Mouse (Mus musculus) ES-Bruce4 (cell line): ENCODE data around the gene Plac1.

Experiments
- CTCF ChIP-seq: IDR thresholded peaks from one replicate; pipeline ENCODE4 v1.8.1; 2011; ENCODE audit warnings: low read depth, low read length
- EP300 ChIP-seq: IDR thresholded peaks from 2 replicates; pipeline ENCODE4 v1.6.1; 2011; ENCODE audit warnings: low read depth, low read length; ENCODE audit not compliant: insufficient read depth
- POLR2A ChIP-seq: IDR thresholded peaks from one replicate; pipeline ENCODE4 v1.8.1; 2011; ENCODE audit warnings: low read length; ENCODE audit not compliant: insufficient read depth

- TF ChIP-seq CTCF (no peak), EP300 (no peak), POLR2A (no peak)
Observed at GRCm38 (mm10) chrX:53161583-53161982, 78.3 kb downstream of the Plac1 start.
